Mouse (Mus musculus) forebrain, embryonic 12.5 days (tissue): Measurements from ENCODE around the gene Rcan1. TPM values are rescaled to one million over a fixed set of nuclear protein-coding genes. Genes with fewer than 3 reads are reported as not detected.

Experiments
- ATAC-seq: fragments of 200-750 bp; cut with Nextera tagmentation; 2 replicates; pipeline ENCODE4 v1.8.0; 2017; ENCODE audit warnings: moderate TSS enrichment; ENCODE audit not compliant: low FRiP score
- H3K27ac ChIP-seq: fragments of 300-500 bp; sonication (generic); 2 replicates; pipeline ENCODE4 v1.5.1; 2016; ENCODE audit warnings: mild to moderate bottlenecking
- H3K27me3 ChIP-seq: fragments of 300-500 bp; sonication (generic); 2 replicates; pipeline ENCODE4 v1.6.1; 2016; ENCODE audit warnings: mild to moderate bottlenecking
- H3K36me3 ChIP-seq: fragments of 300-500 bp; sonication (generic); replicated peaks from 2 replicates; pipeline ENCODE4 v1.6.1; 2016; ENCODE audit warnings: mild to moderate bottlenecking
- H3K4me1 ChIP-seq: fragments of 300-500 bp; sonication (generic); 2 replicates; pipeline ENCODE4 v1.6.1; 2016
- H3K4me2 ChIP-seq: fragments of 300-500 bp; sonication (generic); 2 replicates; pipeline ENCODE4 v1.6.1; 2016; ENCODE audit warnings: mild to moderate bottlenecking, moderate library complexity
- H3K4me3 ChIP-seq: fragments of 300-500 bp; sonication (generic); replicated peaks from 2 replicates; pipeline ENCODE4 v1.5.1; 2016; ENCODE audit warnings: mild to moderate bottlenecking
- H3K9ac ChIP-seq: fragments of 300-500 bp; sonication (generic); 2 replicates; pipeline ENCODE4 v1.6.1; 2016; ENCODE audit warnings: mild to moderate bottlenecking
- H3K9me3 ChIP-seq: fragments of 300-500 bp; sonication (generic); 2 replicates; pipeline ENCODE4 v1.6.1; 2016
- WGBS: fragments of 180-500 bp; shearing (Covaris S2); methylation state at CpG from one replicate; pipeline ENCODE4 v1.1.7; 2016; 5-methylcytosine and 5-hydroxymethylcytosine counted together
- polyA plus RNA-seq: library from polyadenylated mRNA; unstranded; fragments of >200 nt; fragmentation: Nextera tagmentation; extraction: Ambion mirVana; gene quantifications from 2 replicates; pipeline ENCODE4 v1.2.1, GENCODE M21; 2016

The Rcan1 gene
- polyA plus RNA-seq, 1 experiment from 2014 or later: 43.1 TPM

GRCm38 (mm10) chr16:92497851-92498588 lies 27.4 kb upstream of the Rcan1 start:
- 7% methylated on average over 26 of the region's 26 CpGs for WGBS
- H3K27me3 ChIP-seq: peaks cover 57% of the 10 kb centered on the region
- H3K27ac ChIP-seq: no peak overlapping the region

GRCm38 (mm10) chr16:92489356-92489755 lies 18.7 kb upstream of the Rcan1 start:
- no peaks in the 10 kb centered on the region for H3K9me3 ChIP-seq
- 75% methylated on average over 9 of the region's 9 CpGs for WGBS
- H3K27ac ChIP-seq: no peak overlapping the region
- no peak overlapping the region for H3K9ac ChIP-seq
- H3K36me3 ChIP-seq: no peaks in the 10 kb centered on the region
- no peak for ATAC-seq
- no peaks in the 10 kb centered on the region for H3K4me1 ChIP-seq
- H3K4me3 ChIP-seq: no peak overlapping the region
- no peaks in the 10 kb centered on the region; the same call in 1 of the 2 replicates for H3K27me3 ChIP-seq
- H3K4me2 ChIP-seq: no peak overlapping the region

More at GRCm38 (mm10) chr16:92497851-92498588, 27.4 kb upstream of the Rcan1 start:
- peak overlapping the region; percentile 51 for H3K4me3 ChIP-seq
- peaks cover 15% of the 10 kb centered on the region for H3K4me1 ChIP-seq
- H3K9me3 ChIP-seq: no peaks in the 10 kb centered on the region
- peak overlapping the region; percentile 83 for H3K4me2 ChIP-seq
- H3K36me3 ChIP-seq: no peaks in the 10 kb centered on the region
- H3K9ac ChIP-seq: peak overlapping the region; percentile 55
- ATAC-seq: no peak

- WGBS: 88% methylated on average over 5 of the region's 5 CpGs
- Histone ChIP-seq H3K4me3 (no peak overlapping the region), H3K36me3 (no peaks in the 10 kb centered on the region), H3K27ac (no peak overlapping the region), H3K9me3 (no peaks in the 10 kb centered on the region), H3K4me2 (no peak overlapping the region), H3K4me1 (no peaks in the 10 kb centered on the region), H3K9ac (no peak overlapping the region), H3K27me3 (no peaks in the 10 kb centered on the region; the same call in 1 of the 2 replicates)
- no peak for ATAC-seq
Observed at GRCm38 (mm10) chr16:92488456-92488855, 17.8 kb upstream of the Rcan1 start.

- no peak for ATAC-seq
- Histone ChIP-seq H3K9ac (no peak overlapping the region), H3K27ac (no peak overlapping the region), H3K4me1 (no peaks in the 10 kb centered on the region), H3K9me3 (no peaks in the 10 kb centered on the region), H3K4me3 (no peak overlapping the region), H3K36me3 (no peaks in the 10 kb centered on the region), H3K27me3 (no peaks in the 10 kb centered on the region; the same call in 1 of the 2 replicates), H3K4me2 (no peak overlapping the region)
- WGBS: 63% methylated on average over 4 of the region's 4 CpGs
Observed at GRCm38 (mm10) chr16:92487489-92487888, 16.8 kb upstream of the Rcan1 start.

- Histone ChIP-seq H3K4me2 (no peak overlapping the region), H3K9ac (no peak overlapping the region), H3K4me3 (no peak overlapping the region), H3K9me3 (no peaks in the 10 kb centered on the region), H3K27ac (no peak overlapping the region), H3K4me1 (no peaks in the 10 kb centered on the region), H3K36me3 (no peaks in the 10 kb centered on the region), H3K27me3 (no peaks in the 10 kb centered on the region; the same call in 1 of the 2 replicates)
- ATAC-seq: no peak
- WGBS: 82% methylated on average over 6 of the region's 6 CpGs
Observed at GRCm38 (mm10) chr16:92487086-92487485, 16.4 kb upstream of the Rcan1 start.

GRCm38 (mm10) chr16:92485436-92485835 lies 14.8 kb upstream of the Rcan1 start, which contains the start of gene Clic6:
Gene Clic6, plus strand, starts transcription at chr16:92485736.
- WGBS: 83% methylated on average over 5 of the region's 5 CpGs
- no peak within 1 kb of the TSS for H3K4me3 ChIP-seq
- H3K27ac ChIP-seq: no peak within 1 kb of the TSS
- H3K9me3 ChIP-seq: no peaks in the 10 kb centered on the region
- no peak for ATAC-seq
- no peak within 1 kb of the TSS for H3K4me2 ChIP-seq
- H3K36me3 ChIP-seq: no peaks in the 10 kb centered on the region
- H3K9ac ChIP-seq: no peak within 1 kb of the TSS
- 0 out of 2 replicates have a peak, but pooled peaks cover 1% of the 10 kb centered on the region for H3K27me3 ChIP-seq
- no peaks in the 10 kb centered on the region for H3K4me1 ChIP-seq

GRCm38 (mm10) chr16:92478561-92479150 lies 8.0 kb upstream of the Rcan1 start:
- H3K4me2 ChIP-seq: peak overlapping the region; percentile 53
- 9% methylated on average over 22 of the region's 23 CpGs for WGBS
- H3K27ac ChIP-seq: no peak overlapping the region
- H3K27me3 ChIP-seq: peaks cover 31% of the 10 kb centered on the region
- peaks cover 4% of the 10 kb centered on the region; the same call in 1 of the 2 replicates for H3K4me1 ChIP-seq
- no peak overlapping the region; the same call in 1 of the 2 replicates for H3K9ac ChIP-seq
- H3K4me3 ChIP-seq: peak overlapping the region; percentile 24
- no peaks in the 10 kb centered on the region for H3K9me3 ChIP-seq
- no peak for ATAC-seq
- no peaks in the 10 kb centered on the region for H3K36me3 ChIP-seq

GRCm38 (mm10) chr16:92475093-92475860 lies 4.6 kb upstream of the Rcan1 start:
- no peak overlapping the region for H3K4me3 ChIP-seq
- 62% methylated on average over 25 of the region's 25 CpGs for WGBS
- ATAC-seq: no peak
- no peaks in the 10 kb centered on the region for H3K9me3 ChIP-seq
- no peak overlapping the region for H3K27ac ChIP-seq
- H3K36me3 ChIP-seq: no peaks in the 10 kb centered on the region
- peaks cover 4% of the 10 kb centered on the region; the same call in 1 of the 2 replicates for H3K4me1 ChIP-seq
- peaks cover 32% of the 10 kb centered on the region for H3K27me3 ChIP-seq
- H3K9ac ChIP-seq: no peak overlapping the region
- H3K4me2 ChIP-seq: no peak overlapping the region

GRCm38 (mm10) chr16:92472898-92473297 lies 2.2 kb upstream of the Rcan1 start:
- H3K36me3 ChIP-seq: no peaks in the 10 kb centered on the region
- 73% methylated on average over 3 of the region's 3 CpGs for WGBS
- no peak for ATAC-seq
- H3K4me3 ChIP-seq: no peak overlapping the region
- H3K9me3 ChIP-seq: no peaks in the 10 kb centered on the region
- H3K27me3 ChIP-seq: peaks cover 16% of the 10 kb centered on the region; the same call in 1 of the 2 replicates
- no peak overlapping the region for H3K9ac ChIP-seq
- H3K4me1 ChIP-seq: no peaks in the 10 kb centered on the region; the same call in 1 of the 2 replicates
- no peak overlapping the region for H3K27ac ChIP-seq
- H3K4me2 ChIP-seq: no peak overlapping the region

- Histone ChIP-seq H3K27ac (no peak overlapping the region), H3K4me2 (no peak overlapping the region), H3K36me3 (no peaks in the 10 kb centered on the region), H3K4me1 (peaks cover 17% of the 10 kb centered on the region), H3K4me3 (no peak overlapping the region), H3K27me3 (peaks cover 3% of the 10 kb centered on the region; the same call in 1 of the 2 replicates), H3K9me3 (no peaks in the 10 kb centered on the region), H3K9ac (no peak overlapping the region)
- ATAC-seq: no peak
- WGBS: 75% methylated on average over 14 of the region's 14 CpGs
Observed at GRCm38 (mm10) chr16:92468459-92468858, 2.2 kb downstream of the Rcan1 start.

GRCm38 (mm10) chr16:92467041-92467440 lies 3.6 kb downstream of the Rcan1 start:
- Histone ChIP-seq H3K9ac (no peak overlapping the region), H3K27ac (no peak overlapping the region), H3K4me3 (no peak overlapping the region), H3K27me3 (peaks cover 3% of the 10 kb centered on the region; the same call in 1 of the 2 replicates), H3K36me3 (no peaks in the 10 kb centered on the region), H3K4me2 (no peak overlapping the region), H3K9me3 (no peaks in the 10 kb centered on the region), H3K4me1 (peaks cover 22% of the 10 kb centered on the region)
- 78% methylated on average over 5 of the region's 5 CpGs for WGBS
- no peak for ATAC-seq
